Mouse (Mus musculus) liver, embryonic 14.5 days (tissue): ENCODE data around the gene Actrt2.

Experiments used
- CTCF ChIP-seq: IDR thresholded peaks from 2 replicates; pipeline ENCODE4 v1.5.1; 2016; ENCODE audit warnings: antibody characterized with exemption, low read depth, control low read depth
- EP300 ChIP-seq: IDR thresholded peaks from 2 replicates; pipeline ENCODE4 v1.6.1; 2016; ENCODE audit warnings: antibody characterized with exemption, low read depth

DNA sequence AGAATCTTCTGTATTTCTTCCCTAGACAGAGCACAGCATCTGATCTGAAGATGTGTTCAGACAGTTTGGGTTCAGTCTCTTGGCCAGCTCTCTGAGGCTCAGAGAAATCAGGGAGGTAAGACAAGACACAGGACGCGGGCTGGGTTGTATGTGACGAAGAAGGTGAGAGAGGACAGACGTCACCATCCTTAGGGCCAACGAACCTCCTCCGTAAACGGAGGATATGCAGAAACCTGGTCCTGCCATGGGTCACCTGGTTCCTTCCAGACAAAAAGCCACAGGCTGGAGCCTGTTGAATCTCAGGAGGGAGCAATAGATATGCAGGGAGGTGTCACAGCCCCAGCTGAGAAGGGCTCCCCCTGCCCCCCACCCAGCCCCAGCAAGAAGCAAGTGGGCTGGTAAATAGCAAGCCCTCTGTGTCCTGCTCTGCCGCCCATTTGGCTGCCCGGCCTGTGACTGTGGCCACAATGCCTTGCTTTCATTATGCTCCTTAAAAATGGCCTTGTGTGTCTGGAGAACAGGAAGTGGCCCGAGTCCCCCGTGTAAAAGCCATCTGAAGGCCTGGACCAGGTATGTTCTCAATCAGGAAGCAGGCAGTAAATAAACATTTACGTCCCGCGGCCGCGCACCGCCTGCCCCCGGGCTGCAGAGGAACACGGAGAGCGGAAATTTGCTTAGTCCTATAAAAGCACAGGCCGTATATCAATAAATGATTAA is 41.9 kb upstream of the Actrt2 start:
- TF ChIP-seq CTCF (no peak), EP300 (no peak)
